Mouse (Mus musculus) right cerebral cortex, adult 18-20 months (tissue): ENCODE measurements around the gene Gpr88.

Experiments
- DNase-seq: peaks from one replicate; pipeline ENCODE4 v3.0.0; 2022; ENCODE audit warnings: mixed read lengths

The Gpr88 gene

GRCm38 (mm10) chr3:116253077-116253531 is at the start of gene Gpr88:
Gene Gpr88 (minus strand): TSS chr3:116253503.
- peak; percentile 88 for DNase-seq

GRCm38 (mm10) chr3:116302581-116302980 is 49.3 kb upstream of the Gpr88 start:
- no peak for DNase-seq

GRCm38 (mm10) chr3:116301754-116302153 is 48.5 kb upstream of the Gpr88 start:
- no peak for DNase-seq

- DNase-seq = no peak
These were observed 45.4 kb upstream of the Gpr88 start for GRCm38 (mm10) chr3:116298727-116299126.

- DNase-seq = no peak
These were observed 44.7 kb upstream of the Gpr88 start for GRCm38 (mm10) chr3:116298003-116298402.

GRCm38 (mm10) chr3:116297170-116297569 is 43.9 kb upstream of the Gpr88 start:
- no peak for DNase-seq

- DNase-seq = no peak
These were observed 36.9 kb upstream of the Gpr88 start for GRCm38 (mm10) chr3:116290041-116290815.

GRCm38 (mm10) chr3:116288833-116289232 is 35.5 kb upstream of the Gpr88 start:
- no peak for DNase-seq

GRCm38 (mm10) chr3:116284735-116285134 is 31.4 kb upstream of the Gpr88 start:
- no peak for DNase-seq

- DNase-seq = no peak
These were observed 30.7 kb upstream of the Gpr88 start for GRCm38 (mm10) chr3:116283996-116284395.

- DNase-seq = no peak
These were observed 28.4 kb upstream of the Gpr88 start for GRCm38 (mm10) chr3:116281663-116282062.

GRCm38 (mm10) chr3:116277146-116277545 is 23.8 kb upstream of the Gpr88 start:
- no peak for DNase-seq

GRCm38 (mm10) chr3:116271679-116272078 is 18.4 kb upstream of the Gpr88 start:
- DNase-seq = no peak

- no peak for DNase-seq
These were observed 13.8 kb upstream of the Gpr88 start for GRCm38 (mm10) chr3:116267036-116267654.

- no peak for DNase-seq
These were observed 13.1 kb upstream of the Gpr88 start for GRCm38 (mm10) chr3:116266360-116266759.

GRCm38 (mm10) chr3:116263977-116264376 is 10.7 kb upstream of the Gpr88 start:
- DNase-seq = no peak

GRCm38 (mm10) chr3:116263061-116263460 is 9.8 kb upstream of the Gpr88 start:
- no peak for DNase-seq

GRCm38 (mm10) chr3:116256104-116256503 is 2.8 kb upstream of the Gpr88 start:
- DNase-seq = no peak

GRCm38 (mm10) chr3:116252255-116253040 is 855 bp downstream of the Gpr88 start:
- peak; percentile 57 for DNase-seq

- DNase-seq = peak; percentile 52
These were observed 1.6 kb downstream of the Gpr88 start for GRCm38 (mm10) chr3:116251481-116252254.

- DNase-seq = no peak
These were observed 4.3 kb downstream of the Gpr88 start for GRCm38 (mm10) chr3:116249026-116249425.

- no peak for DNase-seq
These were observed 8.8 kb downstream of the Gpr88 start for GRCm38 (mm10) chr3:116244476-116244875.

- DNase-seq = no peak
These were observed 10.6 kb downstream of the Gpr88 start for GRCm38 (mm10) chr3:116242685-116243084.
